ENCODE assay signal across 30 mouse cellular contexts in the genomic region with DNA sequence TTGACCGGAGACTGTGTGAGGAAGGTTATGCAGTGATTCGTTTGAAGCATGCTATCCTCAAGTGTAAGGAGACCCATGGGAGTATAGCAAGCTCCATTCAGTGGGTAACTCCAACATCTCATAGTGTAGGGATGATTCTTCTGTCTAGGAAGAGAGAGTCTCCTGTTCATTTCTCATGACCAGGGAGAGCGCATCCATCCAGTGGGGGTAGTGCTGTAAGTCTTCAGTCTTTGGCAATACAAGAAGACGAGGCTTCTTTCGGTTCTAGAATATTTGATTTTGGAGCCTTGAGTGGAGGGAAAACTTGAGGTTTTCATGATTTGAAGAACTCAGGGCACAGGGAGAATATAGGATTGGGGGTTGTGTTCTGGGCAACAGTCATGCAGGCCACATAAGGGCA.
"Had no signal": no experiment of that assay in that cellular context is flagged by ENCODE, and none has a peak within 500 bp of the region (broad histone marks: within the 10 kb centered on the region; RNA-seq: fewer than 3 reads in every experiment).

No protein-coding gene starts in this region.

- DNase-seq: heart, postnatal 10 days; heart, postnatal 14 days; heart, postnatal 36 days; heart, postnatal 4 days; kidney, adult 11 months; kidney, adult 18-20 months; kidney, adult 2 months; kidney, adult 8-10 months; kidney, adult 9 months; kidney, postnatal 10 days; kidney, postnatal 14 days; kidney, postnatal 25 days; kidney, postnatal 36 days; kidney, postnatal 4 days; layer of hippocampus, adult 9-11 months; layer of hippocampus, postnatal 36 days had no signal

- H3K27me3 ChIP-seq: heart, embryonic 12.5 days; heart, embryonic 13.5 days; heart, embryonic 15.5 days; hindbrain, embryonic 12.5 days; hindbrain, embryonic 13.5 days; hindbrain, embryonic 15.5 days; intestine, embryonic 15.5 days; kidney, embryonic 15.5 days had no signal

- H3K4me3 ChIP-seq: heart, embryonic 12.5 days; heart, embryonic 13.5 days; heart, embryonic 15.5 days; hindbrain, embryonic 10.5 days; hindbrain, embryonic 12.5 days; hindbrain, embryonic 13.5 days; hindbrain, embryonic 15.5 days; intestine, embryonic 15.5 days; kidney, embryonic 15.5 days; layer of hippocampus, adult 2 months; left cerebral cortex, adult 2 months had no signal

- H3K9me3 ChIP-seq: heart, embryonic 12.5 days; heart, embryonic 13.5 days; heart, embryonic 15.5 days; hindbrain, embryonic 10.5 days; hindbrain, embryonic 12.5 days; hindbrain, embryonic 13.5 days; hindbrain, embryonic 15.5 days; intestine, embryonic 15.5 days; kidney, embryonic 15.5 days had no signal

- H3K36me3 ChIP-seq: heart, embryonic 12.5 days; heart, embryonic 13.5 days; heart, embryonic 15.5 days; hindbrain, embryonic 10.5 days; hindbrain, embryonic 12.5 days; hindbrain, embryonic 13.5 days; hindbrain, embryonic 15.5 days; intestine, embryonic 15.5 days; kidney, embryonic 15.5 days had no signal

- H3K27ac ChIP-seq: heart, embryonic 13.5 days; heart, embryonic 15.5 days; hindbrain, embryonic 10.5 days; hindbrain, embryonic 12.5 days; hindbrain, embryonic 13.5 days; hindbrain, embryonic 14.5 days; hindbrain, embryonic 15.5 days; hindbrain, postnatal 0 days; intestine, embryonic 15.5 days; kidney, embryonic 15.5 days; kidney, postnatal 0 days; layer of hippocampus, adult 2 months; left cerebral cortex, adult 2 months had no signal

- H3K4me1 ChIP-seq: heart, embryonic 12.5 days; heart, embryonic 15.5 days; intestine, embryonic 15.5 days; kidney, embryonic 15.5 days had no signal
